Mouse (Mus musculus) brain, embryonic 14.5 days (tissue): ENCODE measurements around the gene Grik3. TPM values are rescaled to one million over a fixed set of nuclear protein-coding genes. Genes with fewer than 3 reads are reported as not detected.

ENCODE experiments used
- DNase-seq: peaks from one replicate; pipeline ENCODE4 v3.0.0-alpha.2; 2011; ENCODE audit warnings: low read depth
- CTCF ChIP-seq: fragments of 200-500 bp; IDR thresholded peaks from 2 replicates; pipeline ENCODE4 v1.5.1; 2012; ENCODE audit warnings: inconsistent platforms, mild to moderate bottlenecking, moderate library complexity, borderline replicate concordance; ENCODE audit not compliant: insufficient read depth, insufficient read length; ENCODE audit errors: extremely low read depth
- POLR2A ChIP-seq: fragments of 200-500 bp; IDR thresholded peaks from 2 replicates; pipeline ENCODE4 v1.6.1; 2012; ENCODE audit warnings: mild to moderate bottlenecking, inconsistent platforms, borderline replicate concordance; ENCODE audit not compliant: poor library complexity, insufficient read depth, insufficient read length, severe bottlenecking; ENCODE audit errors: extremely low read depth
- polyA plus RNA-seq: library from polyadenylated mRNA; depleted of rRNA; stranded (reverse); fragments of >200 nt; gene quantifications from 2 replicates; pipeline ENCODE4 v1.2.3, GENCODE M21; 2012

The Grik3 gene
- polyA plus RNA-seq, 1 experiment: 37.1 TPM

DNA sequence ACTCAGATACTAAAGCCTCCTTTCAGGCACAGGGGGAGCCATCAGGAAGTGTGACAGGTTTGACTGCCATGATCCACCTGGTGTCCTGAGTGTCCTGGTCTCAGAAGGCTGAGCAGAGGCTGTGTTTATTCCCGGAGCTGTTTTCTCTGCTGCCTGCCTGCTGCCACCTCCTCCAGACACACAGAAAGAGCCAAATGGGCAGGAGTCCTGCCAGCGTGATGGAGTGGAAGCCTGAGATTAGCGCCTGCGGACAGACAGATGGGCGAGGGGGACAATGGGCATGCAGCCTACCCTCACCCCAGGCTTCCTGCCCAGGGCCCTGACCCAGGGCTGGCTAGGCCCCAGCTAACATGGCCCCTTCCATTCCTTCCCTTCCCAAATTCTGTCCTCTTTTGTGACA is 69.1 kb downstream of the Grik3 start:
- DNase-seq: peak; percentile 66

GRCm38 (mm10) chr4:125560806-125561205 is 70.3 kb downstream of the Grik3 start:
- DNase-seq: peak; percentile 57
- TF ChIP-seq CTCF (no peak), POLR2A (no peak)

More for the DNA sequence above, 69.1 kb downstream of the Grik3 start:
- TF ChIP-seq POLR2A (no peak), CTCF (no peak)

DNA sequence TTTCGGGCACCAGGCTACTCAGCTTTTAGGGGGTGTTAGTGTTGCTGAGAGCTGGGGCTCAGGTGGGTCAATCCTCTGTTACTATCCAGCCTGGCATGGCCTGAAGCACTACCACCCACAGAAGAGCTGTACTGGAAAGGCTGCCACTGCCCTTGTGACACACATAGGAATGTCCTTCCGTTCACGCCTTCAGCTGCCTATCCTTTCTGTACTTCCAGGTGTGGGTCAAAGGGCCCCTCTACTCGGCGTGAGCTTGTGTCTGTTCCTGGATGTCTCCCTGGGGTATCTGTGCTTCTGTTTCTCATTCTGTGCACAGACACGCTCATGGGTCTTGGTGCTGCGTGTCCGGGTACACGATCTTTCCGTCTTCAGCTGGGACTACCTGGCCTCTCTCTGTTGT is 73.1 kb downstream of the Grik3 start:
- TF ChIP-seq CTCF: no peak
- no peak for TF ChIP-seq POLR2A
- no peak for DNase-seq

DNA sequence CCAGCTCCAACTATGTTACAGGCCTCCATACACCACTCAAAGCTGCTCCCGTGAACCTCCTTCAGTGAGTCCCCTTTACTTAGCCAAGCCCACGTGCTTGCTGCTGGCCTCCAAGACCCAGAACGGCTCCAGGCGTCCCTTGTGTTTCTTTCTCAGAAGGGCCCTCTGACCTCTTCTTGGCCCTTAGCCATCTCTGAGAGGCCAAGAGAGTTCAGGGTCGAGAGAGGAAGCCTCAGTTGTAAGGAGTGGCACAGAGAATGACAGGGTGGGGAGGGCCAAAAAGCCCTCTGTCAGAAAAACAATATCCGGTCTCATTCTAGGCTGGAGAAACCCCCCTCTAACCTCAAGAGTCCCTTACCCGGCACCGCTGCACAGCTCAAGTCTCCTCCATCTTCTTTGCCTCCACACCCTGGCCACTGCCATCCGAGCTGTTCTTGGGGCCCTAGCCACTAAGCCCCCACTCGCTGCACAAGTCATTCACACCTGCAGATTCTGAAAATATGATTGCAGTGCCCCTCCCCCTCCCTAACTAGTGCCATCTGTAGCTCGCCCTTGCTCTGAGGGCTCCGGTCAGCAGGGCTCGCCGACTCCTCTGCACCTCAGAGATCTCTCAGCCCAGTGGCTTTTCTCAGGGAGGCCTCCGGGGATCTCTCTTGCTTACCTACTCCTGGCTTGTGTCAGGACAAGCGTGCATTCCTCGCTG is 73.7 kb downstream of the Grik3 start:
- TF ChIP-seq POLR2A (no peak), CTCF (no peak)
- DNase-seq: no peak

GRCm38 (mm10) chr4:125565711-125566439 is 75.4 kb downstream of the Grik3 start:
- TF ChIP-seq POLR2A (no peak), CTCF (no peak)
- no peak for DNase-seq

DNA sequence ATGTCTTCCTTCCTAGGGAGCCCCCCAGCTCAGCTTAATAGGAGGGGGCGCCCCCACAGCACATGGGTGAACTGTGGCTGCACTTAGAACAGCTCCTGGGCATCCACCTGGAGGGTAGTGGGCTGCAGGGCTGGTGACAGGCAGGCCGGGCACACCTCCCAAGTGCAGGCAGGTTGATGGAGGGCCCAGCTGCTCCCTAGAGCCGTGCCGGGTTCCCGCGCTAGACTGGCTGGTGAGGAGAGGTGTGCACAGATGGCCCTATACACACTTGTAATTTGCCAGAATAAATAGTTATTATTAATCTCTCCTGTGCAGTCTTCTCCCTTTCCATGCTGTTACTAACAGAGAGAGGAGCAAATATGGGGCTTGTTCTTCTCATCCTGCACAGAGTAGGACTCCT is 77.7 kb downstream of the Grik3 start:
- no peak for TF ChIP-seq POLR2A
- no peak for TF ChIP-seq CTCF

GRCm38 (mm10) chr4:125571651-125572311 is 81.3 kb downstream of the Grik3 start:
- DNase-seq: peak; percentile 51
- no peak for TF ChIP-seq POLR2A
- TF ChIP-seq CTCF: no peak

More for the DNA sequence above, 77.7 kb downstream of the Grik3 start:
- DNase-seq: peak; percentile 56

GRCm38 (mm10) chr4:125572312-125572663 is 81.8 kb downstream of the Grik3 start:
- DNase-seq: peak; percentile 56
- no peak for TF ChIP-seq CTCF
- TF ChIP-seq POLR2A: no peak

GRCm38 (mm10) chr4:125573000-125573399 is 82.5 kb downstream of the Grik3 start:
- DNase-seq: peak; percentile 57
- no peak for TF ChIP-seq POLR2A
- no peak for TF ChIP-seq CTCF

- DNase-seq: peak; percentile 82
- TF ChIP-seq CTCF (no peak), POLR2A (no peak)
Observed at GRCm38 (mm10) chr4:125573951-125574675, 83.6 kb downstream of the Grik3 start.

GRCm38 (mm10) chr4:125580336-125580735 is 89.8 kb downstream of the Grik3 start:
- no peak for DNase-seq
- TF ChIP-seq CTCF (no peak), POLR2A (no peak)
